Mouse (Mus musculus): ENCODE data around the gene Galr3. TPM values are rescaled to one million over a fixed set of nuclear protein-coding genes. Genes with fewer than 3 reads are reported as not detected.

Gene Galr3
- polyA plus RNA-seq (2016; fragmentation: Nextera tagmentation; extraction: Ambion mirVana): not detected in 2 replicates

DNA sequence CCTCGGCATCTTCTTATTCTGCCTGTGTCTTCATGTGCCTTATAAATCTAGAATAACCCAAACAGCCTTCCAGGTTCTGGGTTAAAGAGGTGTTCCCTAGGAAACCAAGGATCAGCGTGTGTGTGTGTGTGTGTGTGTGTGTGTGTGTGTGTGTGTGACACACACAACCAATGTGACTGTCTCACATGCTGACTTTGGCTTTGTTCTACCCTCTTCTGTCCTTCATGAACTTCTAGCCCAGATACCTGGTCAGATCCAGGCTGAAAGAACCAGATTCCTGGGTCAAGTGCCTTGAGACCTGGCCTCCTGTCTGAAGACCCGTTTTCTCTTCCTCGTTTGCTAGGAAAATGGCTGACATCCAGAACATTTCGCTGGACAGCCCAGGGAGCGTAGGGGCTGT lies at the start of gene Galr3:
Galr3 (plus strand) TSS at position 301 of the 400 bp plus-strand sequence.
- peaks cover 7% of the 10 kb centered on the region; the same call in 1 of the 2 replicates for H3K36me3 ChIP-seq
- H3K4me2 ChIP-seq (replicated peaks): peak within 1 kb of the TSS; percentile 99
- peaks cover 26% of the 10 kb centered on the region for H3K4me1 ChIP-seq
- no peak within 1 kb of the TSS for H3K27ac ChIP-seq
- WGBS: 78% methylated on average over 6 of the region's 6 CpGs
- peak within 1 kb of the TSS; percentile 61 for H3K4me3 ChIP-seq
- H3K9me3 ChIP-seq: no peaks in the 10 kb centered on the region
- H3K27me3 ChIP-seq: peaks cover 51% of the 10 kb centered on the region
- ATAC-seq (ENCODE audit: insufficient number of reproducible peaks, insufficient read depth, low FRiP score, low TSS enrichment): no peak
- peak within 1 kb of the TSS; percentile 60 for H3K9ac ChIP-seq

DNA sequence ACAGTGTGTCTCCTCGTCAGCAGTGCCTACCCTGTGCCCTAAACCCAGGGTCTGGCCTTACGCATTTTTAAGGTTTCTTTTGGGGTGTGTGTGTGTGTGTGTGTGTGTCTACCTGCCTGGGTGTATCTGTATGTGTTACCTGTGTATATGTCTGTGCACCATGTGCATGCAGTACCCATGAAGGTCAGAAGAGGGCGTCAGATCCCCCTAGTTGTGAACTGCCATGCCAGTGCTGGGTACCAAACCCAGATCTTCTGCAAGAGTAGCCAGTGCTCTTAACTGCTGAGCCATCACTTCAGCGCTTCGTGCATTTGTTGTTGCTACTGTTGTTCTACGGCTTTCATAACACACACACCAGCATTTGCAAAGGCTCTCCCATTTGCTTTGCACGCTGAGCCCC lies 49.5 kb upstream of the Galr3 start:
- WGBS: 93% methylated on average over 7 of the region's 7 CpGs
- H3K4me3 ChIP-seq: no peak overlapping the region
- no peak overlapping the region for H3K27ac ChIP-seq
- peaks cover 93% of the 10 kb centered on the region for H3K36me3 ChIP-seq
- no peak for ATAC-seq (ENCODE audit: insufficient number of reproducible peaks, insufficient read depth, low FRiP score, low TSS enrichment)
- no peaks in the 10 kb centered on the region for H3K9me3 ChIP-seq
- H3K4me1 ChIP-seq: peaks cover 9% of the 10 kb centered on the region; the same call in 1 of the 2 replicates
- H3K27me3 ChIP-seq: no peaks in the 10 kb centered on the region
- H3K9ac ChIP-seq: no peak overlapping the region
- no peak overlapping the region for H3K4me2 ChIP-seq (replicated peaks)

- H3K4me1 ChIP-seq: peaks cover 12% of the 10 kb centered on the region; the same call in 1 of the 2 replicates
- no peaks in the 10 kb centered on the region for H3K9me3 ChIP-seq
- H3K27ac ChIP-seq: no peak overlapping the region
- H3K27me3 ChIP-seq: no peaks in the 10 kb centered on the region
- WGBS: 94% methylated on average over 24 of the region's 24 CpGs
- ATAC-seq (ENCODE audit: insufficient number of reproducible peaks, insufficient read depth, low FRiP score, low TSS enrichment): no peak
- H3K36me3 ChIP-seq: peaks cover 94% of the 10 kb centered on the region
- H3K9ac ChIP-seq: no peak overlapping the region
- no peak overlapping the region for H3K4me3 ChIP-seq
- no peak overlapping the region for H3K4me2 ChIP-seq (replicated peaks)
Observed at GRCm38 (mm10) chr15:78992925-78993324, 48.8 kb upstream of the Galr3 start.

GRCm38 (mm10) chr15:78995916-78996315 lies 45.8 kb upstream of the Galr3 start:
- Histone ChIP-seq H3K27ac (no peak overlapping the region), H3K36me3 (peaks cover 79% of the 10 kb centered on the region), H3K4me2 (replicated peaks) (no peak overlapping the region), H3K4me1 (peaks cover 11% of the 10 kb centered on the region; the same call in 1 of the 2 replicates), H3K4me3 (no peak overlapping the region), H3K9ac (no peak overlapping the region), H3K9me3 (no peaks in the 10 kb centered on the region), H3K27me3 (no peaks in the 10 kb centered on the region)
- no peak for ATAC-seq (ENCODE audit: insufficient number of reproducible peaks, insufficient read depth, low FRiP score, low TSS enrichment)
- 92% methylated on average over 4 of the region's 4 CpGs for WGBS

DNA sequence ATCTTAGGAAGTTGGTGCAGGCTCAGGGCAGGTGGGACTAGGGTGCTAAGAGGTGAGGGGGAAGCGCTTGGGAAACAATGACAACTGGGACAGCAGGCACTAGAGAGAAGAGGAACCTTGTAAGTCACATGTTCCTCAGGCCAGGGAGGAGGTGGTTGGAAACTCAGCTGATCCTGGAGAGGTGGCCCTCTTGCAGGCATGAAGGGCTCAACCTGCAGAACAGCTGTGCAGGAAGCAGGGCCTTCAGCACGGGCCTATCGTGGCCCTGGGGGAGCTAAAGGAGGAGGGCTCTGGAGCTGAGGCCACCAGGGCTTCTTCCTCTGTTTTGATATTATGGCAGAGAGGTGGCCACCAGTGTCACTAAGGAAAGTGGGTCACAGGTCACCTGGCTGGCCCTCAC lies 45.0 kb upstream of the Galr3 start:
- Histone ChIP-seq H3K9me3 (no peaks in the 10 kb centered on the region), H3K9ac (no peak overlapping the region), H3K4me3 (no peak overlapping the region), H3K27me3 (no peaks in the 10 kb centered on the region), H3K36me3 (peaks cover 79% of the 10 kb centered on the region), H3K4me2 (replicated peaks) (no peak overlapping the region), H3K4me1 (peaks cover 11% of the 10 kb centered on the region; the same call in 1 of the 2 replicates), H3K27ac (no peak overlapping the region)
- ATAC-seq (ENCODE audit: insufficient number of reproducible peaks, insufficient read depth, low FRiP score, low TSS enrichment): no peak
- 83% methylated on average over 3 of the region's 3 CpGs for WGBS

GRCm38 (mm10) chr15:78998348-78998747 lies 43.3 kb upstream of the Galr3 start:
- H3K4me3 ChIP-seq: no peak overlapping the region
- H3K4me1 ChIP-seq: peaks cover 11% of the 10 kb centered on the region; the same call in 1 of the 2 replicates
- no peak for ATAC-seq (ENCODE audit: insufficient number of reproducible peaks, insufficient read depth, low FRiP score, low TSS enrichment)
- H3K9me3 ChIP-seq: no peaks in the 10 kb centered on the region
- H3K27me3 ChIP-seq: no peaks in the 10 kb centered on the region
- no peak overlapping the region; the same call in 1 of the 2 replicates for H3K9ac ChIP-seq
- H3K36me3 ChIP-seq: peaks cover 79% of the 10 kb centered on the region
- WGBS: 54% methylated on average over 8 of the region's 8 CpGs
- H3K4me2 ChIP-seq (replicated peaks): no peak overlapping the region
- H3K27ac ChIP-seq: peak overlapping the region; percentile 70

DNA sequence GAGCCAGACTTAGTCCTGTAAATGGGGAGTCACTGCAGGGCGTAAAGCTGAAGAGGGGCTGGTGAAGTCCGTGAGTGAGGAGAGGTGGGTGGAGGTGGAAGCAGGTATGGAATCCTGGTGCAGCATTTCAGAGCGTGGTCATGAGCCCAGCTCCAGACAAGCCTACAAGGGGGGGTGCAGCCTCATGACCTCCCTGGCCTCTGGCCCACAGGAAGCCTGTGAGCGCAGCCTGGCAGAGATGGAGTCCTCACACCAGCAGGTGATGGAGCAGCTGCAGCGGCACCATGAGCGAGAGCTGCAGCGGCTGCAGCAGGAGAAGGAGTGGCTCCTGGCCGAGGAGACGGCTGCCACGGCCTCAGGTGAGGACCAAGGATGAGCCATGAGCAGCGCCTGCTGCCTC lies 42.1 kb upstream of the Galr3 start:
- ATAC-seq (ENCODE audit: insufficient number of reproducible peaks, insufficient read depth, low FRiP score, low TSS enrichment): no peak
- 84% methylated on average over 11 of the region's 11 CpGs for WGBS
- H3K9ac ChIP-seq: no peak overlapping the region

GRCm38 (mm10) chr15:79000357-79000791 lies 41.3 kb upstream of the Galr3 start:
- Histone ChIP-seq H3K4me2 (replicated peaks) (no peak overlapping the region), H3K27ac (no peak overlapping the region), H3K27me3 (no peaks in the 10 kb centered on the region), H3K9ac (no peak overlapping the region), H3K4me3 (no peak overlapping the region), H3K4me1 (peaks cover 11% of the 10 kb centered on the region; the same call in 1 of the 2 replicates), H3K9me3 (no peaks in the 10 kb centered on the region), H3K36me3 (peaks cover 79% of the 10 kb centered on the region)
- no peak for ATAC-seq (ENCODE audit: insufficient number of reproducible peaks, insufficient read depth, low FRiP score, low TSS enrichment)
- WGBS: 85% methylated on average over 7 of the region's 7 CpGs

More for the DNA sequence above, 42.1 kb upstream of the Galr3 start:
- H3K9me3 ChIP-seq: no peaks in the 10 kb centered on the region
- no peak overlapping the region for H3K4me2 ChIP-seq (replicated peaks)
- no peak overlapping the region for H3K4me3 ChIP-seq
- no peak overlapping the region for H3K27ac ChIP-seq
- H3K4me1 ChIP-seq: peaks cover 11% of the 10 kb centered on the region; the same call in 1 of the 2 replicates
- H3K27me3 ChIP-seq: no peaks in the 10 kb centered on the region
- peaks cover 79% of the 10 kb centered on the region for H3K36me3 ChIP-seq

- no peaks in the 10 kb centered on the region for H3K9me3 ChIP-seq
- no peak overlapping the region for H3K27ac ChIP-seq
- ATAC-seq (ENCODE audit: insufficient number of reproducible peaks, insufficient read depth, low FRiP score, low TSS enrichment): no peak
- H3K4me3 ChIP-seq: no peak overlapping the region
- 90% methylated on average over 5 of the region's 5 CpGs for WGBS
- H3K9ac ChIP-seq: no peak overlapping the region
- H3K36me3 ChIP-seq: peaks cover 79% of the 10 kb centered on the region
- no peaks in the 10 kb centered on the region for H3K27me3 ChIP-seq
- no peak overlapping the region for H3K4me2 ChIP-seq (replicated peaks)
- peaks cover 11% of the 10 kb centered on the region; the same call in 1 of the 2 replicates for H3K4me1 ChIP-seq
Observed at GRCm38 (mm10) chr15:79001559-79001958, 40.1 kb upstream of the Galr3 start.

- Histone ChIP-seq H3K36me3 (peaks cover 79% of the 10 kb centered on the region), H3K27me3 (no peaks in the 10 kb centered on the region), H3K9ac (no peak overlapping the region), H3K27ac (no peak overlapping the region), H3K4me2 (replicated peaks) (no peak overlapping the region), H3K4me3 (no peak overlapping the region), H3K9me3 (no peaks in the 10 kb centered on the region), H3K4me1 (peaks cover 11% of the 10 kb centered on the region; the same call in 1 of the 2 replicates)
- WGBS: 45% methylated on average over 19 of the region's 19 CpGs
- no peak for ATAC-seq (ENCODE audit: insufficient number of reproducible peaks, insufficient read depth, low FRiP score, low TSS enrichment)
Observed at GRCm38 (mm10) chr15:79002036-79002435, 39.6 kb upstream of the Galr3 start.

DNA sequence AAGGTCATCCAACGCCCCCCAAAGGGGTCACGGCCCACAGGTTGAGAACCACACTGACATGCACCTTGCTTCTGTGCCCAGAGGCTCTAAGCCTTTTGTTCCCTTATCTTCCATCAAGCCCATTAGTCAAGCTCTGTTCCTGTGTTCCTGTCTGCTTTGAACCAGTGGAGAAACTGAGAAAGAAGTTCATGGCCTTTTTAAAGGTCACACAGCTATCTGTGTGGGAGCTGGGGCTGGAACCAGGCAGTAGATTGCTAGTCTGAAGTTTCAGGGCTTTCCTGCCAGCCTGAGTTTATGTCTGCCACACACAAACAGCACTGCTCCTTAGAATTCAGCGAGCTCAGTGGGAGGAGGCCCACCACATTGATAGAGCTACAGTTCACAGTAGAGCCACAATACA lies 38.6 kb upstream of the Galr3 start:
- peaks cover 5% of the 10 kb centered on the region; the same call in 1 of the 2 replicates for H3K4me1 ChIP-seq
- H3K4me2 ChIP-seq (replicated peaks): no peak overlapping the region
- H3K27ac ChIP-seq: no peak overlapping the region
- 89% methylated on average over 3 of the region's 3 CpGs for WGBS
- no peak overlapping the region for H3K9ac ChIP-seq
- H3K36me3 ChIP-seq: peaks cover 83% of the 10 kb centered on the region
- H3K27me3 ChIP-seq: no peaks in the 10 kb centered on the region
- H3K4me3 ChIP-seq: no peak overlapping the region
- ATAC-seq (ENCODE audit: insufficient number of reproducible peaks, insufficient read depth, low FRiP score, low TSS enrichment): no peak
- H3K9me3 ChIP-seq: no peaks in the 10 kb centered on the region

GRCm38 (mm10) chr15:79005581-79005980 lies 36.1 kb upstream of the Galr3 start:
- Histone ChIP-seq H3K27ac (no peak overlapping the region), H3K4me3 (no peak overlapping the region), H3K9me3 (no peaks in the 10 kb centered on the region), H3K9ac (no peak overlapping the region), H3K27me3 (no peaks in the 10 kb centered on the region), H3K36me3 (peaks cover 76% of the 10 kb centered on the region), H3K4me1 (no peaks in the 10 kb centered on the region), H3K4me2 (replicated peaks) (no peak overlapping the region)
- ATAC-seq (ENCODE audit: insufficient number of reproducible peaks, insufficient read depth, low FRiP score, low TSS enrichment): no peak
- WGBS: 90% methylated on average over 9 of the region's 9 CpGs

Measured in embryonic facial prominence, embryonic 12.5 days (tissue).